Mouse (Mus musculus): ENCODE data around the gene Ube4b. TPM values are rescaled to one million over a fixed set of nuclear protein-coding genes. Genes with fewer than 3 reads are reported as not detected.

Ube4b gene
- polyA plus RNA-seq, 1 experiment from 2014 or later, result 70.6 TPM

DNA sequence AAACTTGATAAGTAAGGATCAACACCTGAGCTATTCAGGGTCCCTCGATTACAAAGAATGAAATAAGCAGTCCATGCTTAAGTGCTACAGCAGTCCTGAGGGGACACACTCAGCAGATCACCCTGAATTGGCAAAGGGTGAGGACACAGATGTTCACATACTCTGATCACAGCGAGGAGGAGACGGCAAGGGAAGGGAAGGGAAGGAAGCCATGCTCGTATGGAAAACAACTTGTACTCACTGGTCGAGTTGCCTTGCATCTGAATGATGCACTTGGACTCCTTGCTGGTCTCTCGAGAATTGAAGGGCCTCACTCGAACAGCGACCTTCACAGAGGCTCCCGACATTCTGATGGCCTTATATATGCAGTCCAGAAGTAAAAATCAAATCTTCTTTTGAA, 135.5 kb downstream of the Ube4b start:
- DNase-seq (ENCODE audit: low spot score), result no peak
- Histone ChIP-seq H3K27me3 (ENCODE audit: control insufficient read depth, insufficient read depth, low read length) (no peaks in the 10 kb centered on the region), H3K27ac (ENCODE audit: low read depth, low read length) (no peak overlapping the region), H3K4me1 (replicated peaks; ENCODE audit: control insufficient read depth, insufficient read depth, low read length) (no peaks in the 10 kb centered on the region), H3K4me2 (ENCODE audit: low read depth, low read length, severe bottlenecking) (no peak overlapping the region), H3K4me3 (ENCODE audit: low read depth, low read length) (no peak overlapping the region), H3K36me3 (ENCODE audit: control insufficient read depth, insufficient read depth, low read length) (no peaks in the 10 kb centered on the region; the same call in 1 of the 2 replicates), H3K9ac (ENCODE audit: low read length) (no peak overlapping the region), H3K9me3 (ENCODE audit: control insufficient read depth, low read length) (no peaks in the 10 kb centered on the region)
- ATAC-seq (replicated peaks; ENCODE audit: low FRiP score), result no peak
- WGBS, result 87% methylated on average over 9 of the region's 9 CpGs

DNA sequence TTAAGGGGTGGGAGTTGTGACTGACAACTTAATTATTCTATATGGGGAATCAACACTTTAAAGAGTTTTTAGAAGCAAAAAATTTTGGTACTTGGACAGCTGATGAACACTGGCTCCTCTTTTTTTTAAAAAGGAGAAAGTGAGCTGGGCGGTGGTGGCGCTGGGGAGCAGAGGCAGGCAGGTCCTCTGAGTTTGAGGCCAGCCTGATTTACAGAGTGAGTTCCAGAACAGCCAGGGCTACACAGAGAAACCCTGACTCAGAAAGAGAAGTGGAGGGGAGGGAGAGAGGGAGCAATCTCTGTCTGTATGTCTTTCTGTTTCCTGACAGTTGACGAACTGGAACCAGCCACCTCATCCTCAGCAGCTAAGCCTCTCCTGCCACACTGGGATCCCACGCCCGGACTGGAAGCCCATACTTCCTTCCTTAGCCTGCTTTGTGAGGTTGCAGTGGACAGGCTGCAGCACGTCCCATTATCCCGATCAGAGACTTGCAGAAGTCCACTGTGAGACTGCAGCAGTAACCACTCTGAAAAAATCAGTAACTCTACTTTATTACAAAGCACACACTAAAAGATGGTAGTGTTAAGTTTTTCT, 136.3 kb downstream of the Ube4b start:
- H3K27ac ChIP-seq (ENCODE audit: low read depth, low read length), result no peak overlapping the region
- DNase-seq (ENCODE audit: low spot score) (no peak), ATAC-seq (replicated peaks; ENCODE audit: low FRiP score) (no peak)
- no peaks in the 10 kb centered on the region for H3K27me3 ChIP-seq (ENCODE audit: control insufficient read depth, insufficient read depth, low read length)
- H3K36me3 ChIP-seq (ENCODE audit: control insufficient read depth, insufficient read depth, low read length), result no peaks in the 10 kb centered on the region; the same call in 1 of the 2 replicates
- no peak overlapping the region for H3K9ac ChIP-seq (ENCODE audit: low read length)
- no peaks in the 10 kb centered on the region for H3K9me3 ChIP-seq (ENCODE audit: control insufficient read depth, low read length)
- no peaks in the 10 kb centered on the region for H3K4me1 ChIP-seq (replicated peaks; ENCODE audit: control insufficient read depth, insufficient read depth, low read length)
- WGBS, result 89% methylated on average over 7 of the region's 7 CpGs
- no peak overlapping the region for H3K4me3 ChIP-seq (ENCODE audit: low read depth, low read length)
- H3K4me2 ChIP-seq (ENCODE audit: low read depth, low read length, severe bottlenecking), result no peak overlapping the region

DNA sequence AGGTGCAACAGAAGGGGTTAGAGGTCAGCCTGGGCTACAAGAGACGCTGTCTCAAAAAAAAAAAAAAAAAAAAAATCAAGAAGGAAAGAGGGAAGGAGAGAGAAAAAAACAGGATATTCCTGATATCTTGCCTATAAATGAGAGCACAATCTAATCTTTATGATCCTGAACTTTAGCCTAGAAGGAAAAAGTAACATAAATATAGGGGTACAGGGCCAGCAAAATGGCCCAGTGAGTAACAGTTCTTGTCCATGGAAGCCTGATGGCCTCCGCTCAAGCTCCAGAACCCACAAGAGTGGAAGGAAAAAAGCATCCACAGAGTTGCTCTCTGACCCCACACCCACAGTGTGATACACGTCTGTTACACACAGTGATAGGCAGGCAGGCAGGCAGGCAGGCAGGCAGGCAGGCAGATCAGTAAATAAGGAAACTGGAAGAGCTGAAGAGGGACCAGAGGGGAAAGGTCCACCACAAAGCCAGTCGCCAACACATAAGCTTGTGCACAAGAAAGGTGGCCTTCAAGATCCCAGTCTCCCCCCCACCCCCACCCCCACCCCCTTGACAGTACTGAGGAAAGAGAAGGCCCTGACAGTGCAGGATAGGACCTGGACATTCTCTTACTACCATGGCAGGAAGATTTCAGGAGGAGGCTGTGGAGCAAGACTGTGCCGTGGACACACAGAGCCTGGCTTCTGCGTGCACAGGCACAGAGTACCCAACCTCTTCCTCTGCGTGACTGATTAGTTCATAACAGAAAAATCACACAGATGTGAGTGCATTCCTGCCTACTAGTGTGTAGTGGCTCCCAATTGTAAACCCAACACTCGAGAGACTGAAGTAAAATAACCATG, 140.0 kb downstream of the Ube4b start:
- no peaks in the 10 kb centered on the region for H3K9me3 ChIP-seq (ENCODE audit: control insufficient read depth, low read length)
- H3K27ac ChIP-seq (ENCODE audit: low read depth, low read length), result no peak overlapping the region
- DNase-seq (ENCODE audit: low spot score) (no peak), ATAC-seq (replicated peaks; ENCODE audit: low FRiP score) (no peak)
- no peaks in the 10 kb centered on the region for H3K4me1 ChIP-seq (replicated peaks; ENCODE audit: control insufficient read depth, insufficient read depth, low read length)
- H3K36me3 ChIP-seq (ENCODE audit: control insufficient read depth, insufficient read depth, low read length), result no peaks in the 10 kb centered on the region; the same call in 1 of the 2 replicates
- H3K27me3 ChIP-seq (ENCODE audit: control insufficient read depth, insufficient read depth, low read length), result no peaks in the 10 kb centered on the region
- H3K9ac ChIP-seq (ENCODE audit: low read length), result no peak overlapping the region
- 85% methylated on average over 8 of the region's 8 CpGs for WGBS
- no peak overlapping the region for H3K4me2 ChIP-seq (ENCODE audit: low read depth, low read length, severe bottlenecking)
- no peak overlapping the region for H3K4me3 ChIP-seq (ENCODE audit: low read depth, low read length)

DNA sequence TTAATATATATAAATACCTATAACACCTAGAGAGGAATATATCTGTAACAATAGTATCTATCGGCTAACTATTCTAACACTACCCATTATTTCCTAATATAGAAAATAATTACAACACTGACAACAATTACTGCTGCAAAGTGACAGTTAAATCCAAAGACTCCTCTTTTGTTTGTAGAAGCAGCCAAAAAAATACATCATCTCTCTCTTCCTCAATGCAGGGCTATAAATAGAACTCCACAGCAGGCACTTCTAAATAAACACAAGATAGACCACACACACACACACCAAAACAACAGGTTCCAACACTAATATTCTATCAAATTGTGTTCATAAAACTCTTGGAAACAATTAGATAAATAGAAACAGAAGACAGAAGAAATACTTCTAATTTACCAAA, 140.9 kb downstream of the Ube4b start:
- no peak overlapping the region for H3K9ac ChIP-seq (ENCODE audit: low read length)
- no peaks in the 10 kb centered on the region for H3K4me1 ChIP-seq (replicated peaks; ENCODE audit: control insufficient read depth, insufficient read depth, low read length)
- ATAC-seq (replicated peaks; ENCODE audit: low FRiP score) (no peak), DNase-seq (ENCODE audit: low spot score) (no peak)
- no peaks in the 10 kb centered on the region for H3K9me3 ChIP-seq (ENCODE audit: control insufficient read depth, low read length)
- H3K36me3 ChIP-seq (ENCODE audit: control insufficient read depth, insufficient read depth, low read length), result no peaks in the 10 kb centered on the region; the same call in 1 of the 2 replicates
- no peak overlapping the region for H3K27ac ChIP-seq (ENCODE audit: low read depth, low read length)
- H3K4me3 ChIP-seq (ENCODE audit: low read depth, low read length), result no peak overlapping the region
- no peak overlapping the region for H3K4me2 ChIP-seq (ENCODE audit: low read depth, low read length, severe bottlenecking)
- no peaks in the 10 kb centered on the region for H3K27me3 ChIP-seq (ENCODE audit: control insufficient read depth, insufficient read depth, low read length)
- WGBS, result 96% methylated on average over 1 of the region's 1 CpGs

DNA sequence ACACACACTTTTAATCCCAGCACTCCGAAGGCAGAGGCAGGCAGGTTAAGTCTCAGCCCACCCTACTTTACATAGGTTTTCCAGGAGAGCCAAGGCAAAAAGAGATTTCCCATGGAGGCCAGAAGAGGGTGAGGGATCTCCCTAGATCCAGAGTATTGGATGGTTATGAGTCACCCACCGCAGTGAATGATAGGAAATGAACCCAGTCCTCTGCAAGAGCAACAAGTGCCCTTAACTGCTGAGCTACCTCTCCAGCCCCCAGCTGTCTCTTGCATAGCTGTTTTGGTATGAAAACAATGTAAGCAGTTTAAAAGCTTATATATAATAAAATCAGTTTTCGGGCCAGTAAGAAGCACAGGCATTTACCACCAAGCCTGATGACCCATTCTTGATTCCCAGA, 143.5 kb downstream of the Ube4b start:
- no peaks in the 10 kb centered on the region for H3K36me3 ChIP-seq (ENCODE audit: control insufficient read depth, insufficient read depth, low read length)
- no peak for DNase-seq (ENCODE audit: low spot score)
- no peak for ATAC-seq (replicated peaks; ENCODE audit: low FRiP score)
- no peaks in the 10 kb centered on the region for H3K27me3 ChIP-seq (ENCODE audit: control insufficient read depth, insufficient read depth, low read length)
- H3K4me3 ChIP-seq (ENCODE audit: low read depth, low read length), result no peak overlapping the region
- no peaks in the 10 kb centered on the region for H3K4me1 ChIP-seq (replicated peaks; ENCODE audit: control insufficient read depth, insufficient read depth, low read length)
- no peak overlapping the region for H3K9ac ChIP-seq (ENCODE audit: low read length)
- 91% methylated on average over 3 of the region's 3 CpGs for WGBS
- H3K9me3 ChIP-seq (ENCODE audit: control insufficient read depth, low read length), result no peaks in the 10 kb centered on the region
- no peak overlapping the region for H3K4me2 ChIP-seq (ENCODE audit: low read depth, low read length, severe bottlenecking)
- H3K27ac ChIP-seq (ENCODE audit: low read depth, low read length), result no peak overlapping the region

DNA sequence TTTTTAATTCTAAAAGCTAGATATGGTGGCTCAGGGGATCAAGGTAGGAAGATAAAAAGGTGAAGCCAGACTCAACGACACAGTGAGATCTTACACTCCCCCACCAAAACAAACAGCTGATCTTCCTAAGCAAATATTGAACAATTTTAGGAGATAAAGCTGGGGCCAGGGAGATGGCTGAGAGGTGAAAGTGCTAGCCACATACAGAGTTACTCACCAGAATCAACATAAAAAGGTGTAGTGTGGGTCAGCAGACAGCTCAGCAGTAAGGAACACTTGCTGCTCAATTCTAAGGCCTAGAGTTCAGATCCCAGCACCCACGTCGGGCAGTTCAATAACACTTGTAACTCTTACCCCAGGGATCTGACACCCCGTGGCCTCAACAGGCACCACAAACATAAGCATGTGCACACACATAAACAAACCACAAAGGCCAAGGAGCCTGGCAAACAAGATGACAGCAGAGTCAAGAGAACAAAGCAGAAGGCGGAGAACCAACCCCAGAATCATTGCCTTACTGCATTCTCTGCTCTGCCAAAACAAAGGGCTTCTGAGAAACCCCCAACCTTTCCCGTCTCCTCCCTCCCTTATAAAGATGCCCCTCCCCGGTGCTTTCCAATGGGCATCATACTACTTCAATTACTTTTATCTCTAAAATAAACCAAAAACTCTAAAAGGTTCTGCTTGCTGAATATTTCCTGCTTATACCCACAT, 144.4 kb downstream of the Ube4b start:
- Histone ChIP-seq H3K4me2 (ENCODE audit: low read depth, low read length, severe bottlenecking) (no peak overlapping the region), H3K36me3 (ENCODE audit: control insufficient read depth, insufficient read depth, low read length) (no peaks in the 10 kb centered on the region), H3K4me3 (ENCODE audit: low read depth, low read length) (no peak overlapping the region), H3K4me1 (replicated peaks; ENCODE audit: control insufficient read depth, insufficient read depth, low read length) (no peaks in the 10 kb centered on the region), H3K9ac (ENCODE audit: low read length) (no peak overlapping the region), H3K9me3 (ENCODE audit: control insufficient read depth, low read length) (no peaks in the 10 kb centered on the region), H3K27me3 (ENCODE audit: control insufficient read depth, insufficient read depth, low read length) (no peaks in the 10 kb centered on the region), H3K27ac (ENCODE audit: low read depth, low read length) (no peak overlapping the region)
- ATAC-seq (replicated peaks; ENCODE audit: low FRiP score), result no peak
- 79% methylated on average over 7 of the region's 7 CpGs for WGBS
- DNase-seq (ENCODE audit: low spot score), result no peak

Other genes starting within 250 kb of the Ube4b start
- 93.3 and 96.4 TPM in 2 replicates for gene Kif1b, start 119.1 kb downstream of the Ube4b start, polyA plus RNA-seq (2014; fragmentation: Nextera tagmentation; extraction: Ambion mirVana)
- not detected in 2 replicates for gene Rbp7, start 28.2 kb upstream of the Ube4b start, polyA plus RNA-seq (2014; fragmentation: Nextera tagmentation; extraction: Ambion mirVana)
- gene Tmem274, start 50.6 kb upstream of the Ube4b start, polyA plus RNA-seq (2014; fragmentation: Nextera tagmentation; extraction: Ambion mirVana), result 0.99 TPM in 1 of 2 replicates, not detected in the other
- 17.3 and 19.5 TPM in 2 replicates for gene Nmnat1, start 58.5 kb upstream of the Ube4b start, polyA plus RNA-seq (2014; fragmentation: Nextera tagmentation; extraction: Ambion mirVana)
- gene Lzic, start 58.5 kb upstream of the Ube4b start, polyA plus RNA-seq (2014; fragmentation: Nextera tagmentation; extraction: Ambion mirVana), result 55.6 and 57.6 TPM in 2 replicates
- 71.7 and 72.1 TPM in 2 replicates for gene Ctnnbip1, start 91.5 kb upstream of the Ube4b start, polyA plus RNA-seq (2014; fragmentation: Nextera tagmentation; extraction: Ambion mirVana)
- gene Clstn1, start 159.7 kb upstream of the Ube4b start, polyA plus RNA-seq (2014; fragmentation: Nextera tagmentation; extraction: Ambion mirVana), result 48.1 and 48.4 TPM in 2 replicates

Data from forebrain, embryonic 11.5 days (tissue).